8 mouse cellular contexts compared by ENCODE assay signal in the genomic region with DNA sequence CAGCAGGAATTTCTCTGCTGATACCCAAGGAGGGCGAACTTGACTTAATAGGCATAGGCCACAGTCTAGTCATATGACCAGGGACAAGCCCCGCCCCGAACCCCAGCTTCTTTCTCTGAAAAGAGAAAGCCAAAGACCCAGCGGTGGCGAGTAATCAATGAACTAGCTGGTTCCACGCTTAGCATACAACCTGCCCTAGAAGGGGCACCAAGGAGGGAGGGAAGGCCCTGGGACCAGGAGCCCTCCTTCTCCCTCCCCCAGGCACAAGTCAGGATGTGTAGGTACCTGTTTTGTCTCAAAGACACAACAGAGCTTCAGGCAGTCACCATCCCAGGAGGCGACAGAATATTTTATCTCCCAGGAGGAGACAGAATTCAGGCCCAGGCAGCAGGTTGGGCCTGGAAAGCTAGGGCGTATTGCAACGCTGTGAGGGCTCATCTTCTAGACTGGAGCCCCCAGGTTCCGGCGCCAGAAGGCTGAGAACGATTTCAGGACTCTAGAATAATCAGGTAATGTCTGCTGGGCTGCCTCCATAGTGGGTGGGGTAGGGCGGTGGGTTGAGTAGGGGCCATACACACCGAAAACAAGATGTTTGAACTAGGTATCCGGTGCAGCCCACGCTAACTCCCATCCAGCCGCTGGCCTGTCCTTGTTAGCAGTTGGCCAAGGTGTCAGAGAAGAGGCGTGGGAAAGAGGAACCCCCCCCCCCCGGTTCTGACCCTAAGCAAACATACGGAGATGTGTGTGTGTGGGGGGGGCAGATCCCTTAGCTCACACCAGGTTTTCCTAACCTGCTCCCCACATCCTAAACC. TPM values are rescaled to one million over a fixed set of nuclear protein-coding genes. Genes with fewer than 3 reads are reported as not detected.
DNase-seq lines count a peak whose midpoint lies in the region; ATAC-seq and TF ChIP-seq lines count a peak whose summit lies in the region.

A gene (plus strand): TSS at position 117 of the 812 bp plus-strand sequence.

- H3K27ac ChIP-seq in ES-Bruce4 (ENCODE audit: insufficient read depth, low read length) = peak within 1 kb of the TSS; percentile 95
- H3K27ac ChIP-seq in forebrain, embryonic 13.5 days = peak within 1 kb of the TSS; percentile 93
- H3K27ac ChIP-seq in hindbrain, embryonic 10.5 days = peak within 1 kb of the TSS; percentile 99
- peak within 1 kb of the TSS; percentile 96 for H3K27ac ChIP-seq in stomach, embryonic 16.5 days (ENCODE audit: low read length)

- H3K9ac ChIP-seq in ES-Bruce4 (ENCODE audit: low read depth, poor library complexity, severe bottlenecking) = peak within 1 kb of the TSS; percentile 100
- H3K9ac ChIP-seq in forebrain, embryonic 13.5 days = peak within 1 kb of the TSS; percentile 99
- H3K9ac ChIP-seq in stomach, embryonic 16.5 days (ENCODE audit: low read length) = peak within 1 kb of the TSS; percentile 100

- no peak for TF ChIP-seq EP300 in ES-Bruce4 (IDR thresholded peaks at IDR 0.05; ENCODE audit: insufficient read depth, low read depth, low read length)

- H3K27me3 ChIP-seq in ES-Bruce4 (ENCODE audit: control insufficient read depth, insufficient read depth, low read length, poor library complexity, severe bottlenecking) = no peaks in the 10 kb centered on the region
- H3K27me3 ChIP-seq in forebrain, embryonic 13.5 days = no peaks in the 10 kb centered on the region
- no peaks in the 10 kb centered on the region for H3K27me3 ChIP-seq in hindbrain, embryonic 10.5 days (ENCODE audit: insufficient read depth, poor library complexity, severe bottlenecking)
- no peaks in the 10 kb centered on the region for H3K27me3 ChIP-seq in megakaryocyte, embryonic 14.5 days (replicated peaks)
- H3K27me3 ChIP-seq in stomach, embryonic 16.5 days (ENCODE audit: control insufficient read depth, insufficient read depth, low read length) = no peaks in the 10 kb centered on the region

- DNase-seq in adrenal gland, postnatal 14 days = peak; percentile 61
- DNase-seq in hindbrain, embryonic 10.5 days (ENCODE audit: low spot score) = no peak
- peak in 1 of 2 experiments; percentile 47 for DNase-seq in layer of hippocampus, postnatal 25 days (ENCODE audit: extremely low spot score in 1 of 2, low spot score in 1 of 2)
- DNase-seq in adipocyte (ENCODE audit: low spot score) = no peak

- no peak for TF ChIP-seq CTCF in ES-Bruce4 (IDR thresholded peaks at IDR 0.05; ENCODE audit: low read depth, low read length)

- peaks cover 3% of the 10 kb centered on the region for H3K4me1 ChIP-seq in ES-Bruce4 (ENCODE audit: control insufficient read depth, insufficient read depth, low read length)
- H3K4me1 ChIP-seq in forebrain, embryonic 13.5 days = peaks cover 58% of the 10 kb centered on the region
- H3K4me1 ChIP-seq in hindbrain, embryonic 10.5 days (replicated peaks) = peaks cover 55% of the 10 kb centered on the region
- H3K4me1 ChIP-seq in megakaryocyte, embryonic 14.5 days = peaks cover 79% of the 10 kb centered on the region
- peaks cover 29% of the 10 kb centered on the region for H3K4me1 ChIP-seq in stomach, embryonic 16.5 days (ENCODE audit: control insufficient read depth, insufficient read depth, low read length)

- no peaks in the 10 kb centered on the region for H3K9me3 ChIP-seq in ES-Bruce4 (replicated peaks; ENCODE audit: control insufficient read depth, insufficient read depth, low read length, poor library complexity, severe bottlenecking)
- H3K9me3 ChIP-seq in forebrain, embryonic 13.5 days (replicated peaks) = no peaks in the 10 kb centered on the region
- H3K9me3 ChIP-seq in hindbrain, embryonic 10.5 days = no peaks in the 10 kb centered on the region
- no peaks in the 10 kb centered on the region for H3K9me3 ChIP-seq in megakaryocyte, embryonic 14.5 days
- no peaks in the 10 kb centered on the region for H3K9me3 ChIP-seq in stomach, embryonic 16.5 days (replicated peaks; ENCODE audit: control insufficient read depth, low read length)

- peaks cover 26% of the 10 kb centered on the region for H3K36me3 ChIP-seq in ES-Bruce4 (ENCODE audit: control insufficient read depth, insufficient read depth, low read length, poor library complexity, severe bottlenecking)
- peaks cover 17% of the 10 kb centered on the region for H3K36me3 ChIP-seq in forebrain, embryonic 13.5 days (ENCODE audit: poor library complexity, severe bottlenecking)
- peaks cover 46% of the 10 kb centered on the region for H3K36me3 ChIP-seq in hindbrain, embryonic 10.5 days
- peaks cover 49% of the 10 kb centered on the region for H3K36me3 ChIP-seq in megakaryocyte, embryonic 14.5 days (replicated peaks; ENCODE audit: low read length)
- no peaks in the 10 kb centered on the region for H3K36me3 ChIP-seq in stomach, embryonic 16.5 days (ENCODE audit: control insufficient read depth, insufficient read depth, low read length)

- peak within 1 kb of the TSS; percentile 73 for H3K4me3 ChIP-seq in ES-Bruce4 (ENCODE audit: low read depth, low read length)
- peak within 1 kb of the TSS; percentile 100 for H3K4me3 ChIP-seq in forebrain, embryonic 13.5 days
- H3K4me3 ChIP-seq in hindbrain, embryonic 10.5 days = peak within 1 kb of the TSS; percentile 100
- H3K4me3 ChIP-seq in megakaryocyte, embryonic 14.5 days (replicated peaks) = peak within 1 kb of the TSS; percentile 93
- H3K4me3 ChIP-seq in stomach, embryonic 16.5 days (replicated peaks; ENCODE audit: low read length) = peak within 1 kb of the TSS; percentile 100

- H3K4me2 ChIP-seq in forebrain, embryonic 13.5 days = peak within 1 kb of the TSS; percentile 95
- H3K4me2 ChIP-seq in stomach, embryonic 16.5 days (ENCODE audit: low read depth, low read length) = peak within 1 kb of the TSS; percentile 82

- no peak for TF ChIP-seq POLR2A in ES-Bruce4 (IDR thresholded peaks at IDR 0.05; ENCODE audit: insufficient read depth, low read length)

- 7% methylated on average over 19 of the region's 20 CpGs for WGBS in forebrain, embryonic 13.5 days
- WGBS in hindbrain, embryonic 10.5 days = 10% methylated on average over 20 of the region's 20 CpGs
- WGBS in stomach, embryonic 16.5 days = 10% methylated on average over 20 of the region's 20 CpGs

- no peak for ATAC-seq in forebrain, embryonic 13.5 days
- ATAC-seq in stomach, embryonic 16.5 days (ENCODE audit: insufficient read depth, low FRiP score) = peak; percentile 19; the same call in 1 of the 2 replicates

RNA-seq across cellular contexts. Expression of the gene that starts here (rescaled TPM):
- polyA plus RNA-seq in ES-Bruce4 (2011; ENCODE audit: insufficient read depth, insufficient read length, low read depth, missing spikeins) = 77.6 and 79.8 TPM in 2 replicates
- total RNA-seq in adrenal gland, postnatal 14 days (2021) = 62.2 and 67.9 TPM in 2 replicates
- polyA plus RNA-seq in forebrain, embryonic 13.5 days (2015; fragmentation: Nextera tagmentation; extraction: Ambion mirVana) = 53.5 and 59.1 TPM in 2 replicates
- 57.8 and 65.9 TPM in 2 replicates for polyA plus RNA-seq in hindbrain, embryonic 10.5 days (2016; fragmentation: Nextera tagmentation; extraction: Ambion mirVana)
- total RNA-seq in layer of hippocampus, postnatal 25 days (2021) = 100 to 1,000 TPM in 1 of 2 experiments, 10 to 100 TPM in 1; 83.4 to 101 TPM
- polyA plus RNA-seq in megakaryocyte, embryonic 14.5 days (2012; ENCODE audit: insufficient read depth, low replicate concordance) = 107 and 120 TPM in 2 replicates
- 53.7 and 54.1 TPM in 2 replicates for polyA plus RNA-seq in stomach, embryonic 16.5 days (2015; fragmentation: Nextera tagmentation; extraction: Ambion mirVana)
